Mouse (Mus musculus): ENCODE results near the gene Tubg1.

DNA sequence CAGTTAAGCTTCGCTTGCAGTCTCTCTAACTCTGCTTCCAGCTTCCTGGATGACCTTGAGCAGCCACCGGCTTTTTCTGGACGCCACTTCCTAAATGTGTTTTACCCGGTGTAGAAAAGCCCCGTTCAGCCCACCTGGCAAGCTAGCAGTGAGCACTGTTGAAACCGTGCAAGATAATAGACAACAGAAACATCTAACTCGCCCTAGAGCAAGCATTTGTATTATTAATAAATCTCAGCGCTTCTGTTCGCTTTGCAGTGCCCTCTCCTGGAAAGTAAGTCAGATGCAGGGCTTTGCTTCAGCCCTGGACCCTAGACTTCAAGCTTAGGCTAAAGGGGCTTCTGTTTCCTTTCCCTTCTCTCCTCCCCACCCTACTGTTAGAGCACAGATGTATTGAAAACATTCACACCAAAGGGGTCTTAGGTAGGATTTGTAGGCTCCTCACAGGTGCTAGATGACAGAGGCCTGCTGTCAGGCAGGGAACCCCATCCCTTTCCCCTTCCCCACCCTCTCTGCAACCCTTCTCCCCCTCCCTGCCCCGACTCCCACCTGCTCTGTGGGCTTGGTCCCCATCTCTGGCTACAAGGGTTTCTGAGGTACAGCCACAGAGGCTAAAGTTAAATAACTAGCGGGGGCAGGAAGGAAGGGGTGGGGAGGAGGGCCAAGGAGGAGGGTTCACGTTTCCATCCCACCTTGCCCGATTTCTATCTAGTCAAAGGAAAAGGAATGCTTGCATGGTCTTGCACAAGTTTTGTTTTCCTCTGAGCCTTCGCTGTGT, 55.3 kb downstream of the Tubg1 start, which contains the start of gene Ccr10:
- peak; percentile 42 for TF ChIP-seq CTCF (conservative IDR thresholded peaks at IDR 0.05; ENCODE audit: insufficient read depth, insufficient read length, low read depth, low read length)
- TF ChIP-seq POLR2A (IDR thresholded peaks at IDR 0.05; ENCODE audit: low read depth, low read length) = no peak
